Mouse (Mus musculus): ENCODE results near the gene Tbl1x. TPM values are rescaled to one million over a fixed set of nuclear protein-coding genes. Genes with fewer than 3 reads are reported as not detected.

The Tbl1x gene
- polyA plus RNA-seq, 1 experiment from 2014 or later, result 11.6 TPM

DNA sequence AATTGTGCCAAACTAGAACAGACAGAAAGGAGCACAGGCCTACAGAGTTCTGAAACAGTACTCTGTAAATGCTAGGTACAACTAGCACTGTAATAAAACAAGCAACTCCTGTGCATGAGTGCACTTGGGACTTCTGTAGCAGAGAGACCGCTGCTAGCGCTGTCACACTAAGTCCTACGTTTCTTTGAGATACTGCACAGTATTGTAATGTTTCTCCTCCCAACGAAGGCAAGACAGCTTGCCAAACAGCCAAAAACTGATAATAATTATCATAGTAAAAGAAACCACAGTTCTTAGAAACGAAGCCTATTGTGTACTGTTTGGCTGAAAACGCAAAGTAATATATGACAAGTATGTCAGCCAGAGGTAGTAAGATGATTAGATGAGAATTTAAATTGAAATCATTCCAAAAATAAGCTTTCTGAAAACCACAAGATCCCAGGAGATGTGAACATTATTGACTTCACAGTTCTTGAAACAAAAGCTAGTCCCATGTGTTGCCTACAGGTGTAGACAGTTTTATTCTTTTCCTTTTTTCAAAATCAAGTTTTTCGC is 83.9 kb downstream of the Tbl1x start:
- TF ChIP-seq CTCF (IDR thresholded peaks at IDR 0.05; ENCODE audit: low read depth) (no peak), EP300 (IDR thresholded peaks at IDR 0.05; ENCODE audit: low read depth) (0 out of 2 replicates have a peak, but pooled peaks have one; percentile 23)
- Histone ChIP-seq H3K9ac (replicated peaks) (no peak overlapping the region), H3K27ac (ENCODE audit: low read depth) (no peak overlapping the region), H3K9me3 (ENCODE audit: low read length) (no peaks in the 10 kb centered on the region), H3K36me3 (replicated peaks; ENCODE audit: insufficient read depth, low read length) (no peaks in the 10 kb centered on the region), H3K4me2 (ENCODE audit: low read depth, low read length) (no peak overlapping the region), H3K4me1 (ENCODE audit: insufficient read depth) (no peaks in the 10 kb centered on the region), H3K4me3 (ENCODE audit: low read depth, low read length) (no peak overlapping the region), H3K27me3 (ENCODE audit: insufficient read depth, low read length) (no peaks in the 10 kb centered on the region)
- DNase-seq, result no peak
- no peak for ATAC-seq
- WGBS (ENCODE audit: insufficient replicate concordance), result 53% methylated on average over 7 of the region's 7 CpGs

DNA sequence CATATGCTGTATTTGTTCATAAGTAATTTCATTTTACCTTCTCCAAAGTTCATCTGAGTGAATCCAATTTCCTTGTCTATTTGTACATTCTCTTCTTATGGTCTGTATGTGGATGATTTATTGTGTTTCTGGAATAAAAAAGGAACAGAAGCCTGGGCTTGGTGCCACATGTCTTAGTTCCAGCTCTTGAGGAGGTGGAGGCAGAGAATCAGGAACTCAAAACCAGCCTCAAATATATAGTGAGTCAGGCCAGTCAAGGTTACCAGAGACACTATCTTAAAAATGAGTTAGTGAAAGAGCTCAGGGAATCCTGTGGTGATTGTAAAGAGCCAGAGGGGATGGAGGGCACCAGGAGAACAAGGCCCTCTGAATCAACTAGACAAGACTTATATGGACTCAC is 86.9 kb downstream of the Tbl1x start:
- TF ChIP-seq EP300 (IDR thresholded peaks at IDR 0.05; ENCODE audit: low read depth), result no peak
- no peak for TF ChIP-seq CTCF (IDR thresholded peaks at IDR 0.05; ENCODE audit: low read depth)
- DNase-seq, result no peak
- no peak for ATAC-seq
- H3K9ac ChIP-seq (replicated peaks), result no peak overlapping the region
- H3K27me3 ChIP-seq (ENCODE audit: insufficient read depth, low read length), result no peaks in the 10 kb centered on the region
- H3K4me2 ChIP-seq (ENCODE audit: low read depth, low read length), result no peak overlapping the region
- no peaks in the 10 kb centered on the region for H3K9me3 ChIP-seq (ENCODE audit: low read length)
- H3K4me1 ChIP-seq (ENCODE audit: insufficient read depth), result no peaks in the 10 kb centered on the region
- no peak overlapping the region for H3K4me3 ChIP-seq (ENCODE audit: low read depth, low read length)
- no peaks in the 10 kb centered on the region for H3K36me3 ChIP-seq (replicated peaks; ENCODE audit: insufficient read depth, low read length)
- H3K27ac ChIP-seq (ENCODE audit: low read depth), result no peak overlapping the region

- ATAC-seq (no peak), DNase-seq (no peak)
- no peaks in the 10 kb centered on the region for H3K4me1 ChIP-seq (ENCODE audit: insufficient read depth)
- H3K27me3 ChIP-seq (ENCODE audit: insufficient read depth, low read length), result no peaks in the 10 kb centered on the region
- WGBS (ENCODE audit: insufficient replicate concordance), result 63% methylated on average over 2 of the region's 2 CpGs
- no peak overlapping the region for H3K27ac ChIP-seq (ENCODE audit: low read depth)
- no peak overlapping the region for H3K4me2 ChIP-seq (ENCODE audit: low read depth, low read length)
- no peaks in the 10 kb centered on the region for H3K36me3 ChIP-seq (replicated peaks; ENCODE audit: insufficient read depth, low read length)
- H3K4me3 ChIP-seq (ENCODE audit: low read depth, low read length), result no peak overlapping the region
- H3K9ac ChIP-seq (replicated peaks), result no peak overlapping the region
- no peak for TF ChIP-seq EP300 (IDR thresholded peaks at IDR 0.05; ENCODE audit: low read depth)
- no peak for TF ChIP-seq CTCF (IDR thresholded peaks at IDR 0.05; ENCODE audit: low read depth)
- no peaks in the 10 kb centered on the region for H3K9me3 ChIP-seq (ENCODE audit: low read length)
Observed at GRCm38 (mm10) chrX:77598736-77599135, 87.9 kb downstream of the Tbl1x start.

DNA sequence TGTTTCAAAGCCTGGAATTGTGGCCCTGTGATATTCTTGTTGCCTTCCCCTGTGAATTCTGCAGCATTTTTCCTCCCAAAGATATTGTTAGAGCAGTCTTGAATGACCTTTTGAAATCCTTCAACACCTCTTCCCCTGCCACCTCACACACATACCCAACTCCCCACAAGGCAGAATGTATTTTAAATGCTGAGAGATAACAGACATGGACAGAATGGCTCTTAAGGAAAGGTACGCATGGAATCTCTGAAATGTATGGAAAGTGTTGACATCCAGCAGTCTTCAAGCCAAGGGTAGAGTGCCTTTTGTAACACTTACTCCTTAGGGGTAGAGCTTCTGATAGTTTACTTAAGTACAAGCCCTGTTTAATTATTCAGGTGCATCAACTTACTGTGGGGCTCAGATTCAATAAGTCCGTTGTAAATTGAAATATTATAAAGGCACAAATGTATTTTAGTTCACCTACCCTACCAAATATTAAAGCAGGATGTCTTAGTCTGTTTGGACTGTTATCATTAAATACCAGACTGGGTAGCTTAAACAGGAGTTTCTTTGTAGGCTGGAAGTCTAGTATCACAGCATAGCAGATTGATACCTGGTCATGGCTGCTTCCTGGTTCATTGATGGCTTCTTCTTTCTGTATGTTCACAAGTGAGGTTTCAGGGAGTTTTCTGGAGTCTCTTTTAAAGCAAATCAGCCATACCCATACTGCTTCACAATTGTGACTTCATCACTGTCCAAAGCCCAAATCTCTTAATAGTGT is 92.9 kb downstream of the Tbl1x start:
- H3K27ac ChIP-seq (ENCODE audit: low read depth), result no peak overlapping the region
- DNase-seq (no peak), ATAC-seq (no peak)
- H3K4me1 ChIP-seq (ENCODE audit: insufficient read depth), result no peaks in the 10 kb centered on the region
- H3K27me3 ChIP-seq (ENCODE audit: insufficient read depth, low read length), result no peaks in the 10 kb centered on the region
- WGBS (ENCODE audit: insufficient replicate concordance), result 77% methylated on average over 2 of the region's 2 CpGs
- no peaks in the 10 kb centered on the region for H3K36me3 ChIP-seq (replicated peaks; ENCODE audit: insufficient read depth, low read length)
- H3K9me3 ChIP-seq (ENCODE audit: low read length), result no peaks in the 10 kb centered on the region
- H3K9ac ChIP-seq (replicated peaks), result no peak overlapping the region
- no peak overlapping the region for H3K4me3 ChIP-seq (ENCODE audit: low read depth, low read length)
- no peak for TF ChIP-seq CTCF (IDR thresholded peaks at IDR 0.05; ENCODE audit: low read depth)
- no peak for TF ChIP-seq EP300 (IDR thresholded peaks at IDR 0.05; ENCODE audit: low read depth)
- no peak overlapping the region for H3K4me2 ChIP-seq (ENCODE audit: low read depth, low read length)

GRCm38 (mm10) chrX:77607488-77607887 is 96.7 kb downstream of the Tbl1x start:
- no peak for TF ChIP-seq EP300 (IDR thresholded peaks at IDR 0.05; ENCODE audit: low read depth)
- no peak for TF ChIP-seq CTCF (IDR thresholded peaks at IDR 0.05; ENCODE audit: low read depth)
- WGBS (ENCODE audit: insufficient replicate concordance), result 18% methylated on average over 1 of the region's 1 CpGs
- Histone ChIP-seq H3K27me3 (ENCODE audit: insufficient read depth, low read length) (no peaks in the 10 kb centered on the region), H3K9ac (replicated peaks) (no peak overlapping the region), H3K4me2 (ENCODE audit: low read depth, low read length) (no peak overlapping the region), H3K9me3 (ENCODE audit: low read length) (no peaks in the 10 kb centered on the region), H3K4me1 (ENCODE audit: insufficient read depth) (no peaks in the 10 kb centered on the region), H3K4me3 (ENCODE audit: low read depth, low read length) (no peak overlapping the region), H3K27ac (ENCODE audit: low read depth) (no peak overlapping the region), H3K36me3 (replicated peaks; ENCODE audit: insufficient read depth, low read length) (no peaks in the 10 kb centered on the region)
- ATAC-seq (peak; percentile 75), DNase-seq (peak; percentile 13)

GRCm38 (mm10) chrX:77608947-77609703 is 98.3 kb downstream of the Tbl1x start:
- no peaks in the 10 kb centered on the region for H3K4me1 ChIP-seq (ENCODE audit: insufficient read depth)
- no peaks in the 10 kb centered on the region for H3K27me3 ChIP-seq (ENCODE audit: insufficient read depth, low read length)
- no peak for TF ChIP-seq CTCF (IDR thresholded peaks at IDR 0.05; ENCODE audit: low read depth)
- TF ChIP-seq EP300 (IDR thresholded peaks at IDR 0.05; ENCODE audit: low read depth), result no peak
- ATAC-seq, result no peak
- H3K36me3 ChIP-seq (replicated peaks; ENCODE audit: insufficient read depth, low read length), result no peaks in the 10 kb centered on the region
- H3K4me3 ChIP-seq (ENCODE audit: low read depth, low read length), result no peak overlapping the region
- no peak for DNase-seq
- 27% methylated on average over 2 of the region's 2 CpGs for WGBS (ENCODE audit: insufficient replicate concordance)
- H3K27ac ChIP-seq (ENCODE audit: low read depth), result no peak overlapping the region
- H3K4me2 ChIP-seq (ENCODE audit: low read depth, low read length), result no peak overlapping the region
- H3K9ac ChIP-seq (replicated peaks), result no peak overlapping the region
- H3K9me3 ChIP-seq (ENCODE audit: low read length), result no peaks in the 10 kb centered on the region
